Mouse (Mus musculus) stomach, embryonic 16.5 days (tissue): ENCODE measurements around the gene Galns. TPM values are rescaled to one million over a fixed set of nuclear protein-coding genes. Genes with fewer than 3 reads are reported as not detected.

Source experiments
- ATAC-seq: fragments of 200-750 bp; cut with Nextera tagmentation; 2 replicates; pipeline ENCODE4 v1.8.0; 2017; ENCODE audit warnings: moderate number of reproducible peaks, moderate TSS enrichment; ENCODE audit not compliant: insufficient read depth, low FRiP score
- H3K27ac ChIP-seq: fragments of 300-500 bp; sonication (generic); 2 replicates; pipeline ENCODE4 v1.5.1; 2014; ENCODE audit warnings: low read length
- H3K27me3 ChIP-seq: fragments of 300-500 bp; sonication (generic); 2 replicates; pipeline ENCODE4 v1.6.1; 2014; ENCODE audit warnings: low read length, control low read depth, mixed read lengths; ENCODE audit not compliant: control insufficient read depth, insufficient read depth
- H3K36me3 ChIP-seq: fragments of 300-500 bp; sonication (generic); 2 replicates; pipeline ENCODE4 v1.6.1; 2014; ENCODE audit warnings: low read length; ENCODE audit not compliant: control insufficient read depth, insufficient read depth
- H3K4me1 ChIP-seq: fragments of 300-500 bp; sonication (generic); 2 replicates; pipeline ENCODE4 v1.6.1; 2014; ENCODE audit warnings: low read length, control low read depth, mixed read lengths; ENCODE audit not compliant: control insufficient read depth, insufficient read depth
- H3K4me2 ChIP-seq: fragments of 300-500 bp; sonication (generic); 2 replicates; pipeline ENCODE4 v1.6.1; 2014; ENCODE audit warnings: low read depth, low read length, mixed read lengths
- H3K4me3 ChIP-seq: fragments of 300-500 bp; sonication (generic); replicated peaks from 2 replicates; pipeline ENCODE4 v1.5.1; 2014; ENCODE audit warnings: mild to moderate bottlenecking, low read length
- H3K9ac ChIP-seq: fragments of 300-500 bp; sonication (generic); 2 replicates; pipeline ENCODE4 v1.6.1; 2014; ENCODE audit warnings: low read length
- H3K9me3 ChIP-seq: fragments of 300-500 bp; sonication (generic); replicated peaks from 2 replicates; pipeline ENCODE4 v1.6.1; 2016; ENCODE audit warnings: low read length, control low read depth; ENCODE audit not compliant: control insufficient read depth
- WGBS: fragments of 180-500 bp; shearing (Covaris S2); extraction: QIAGEN DNeasy Blood & Tissue Kit; methylation state at CpG from one replicate; pipeline ENCODE4 v1.1.7; 2014; 5-methylcytosine and 5-hydroxymethylcytosine counted together
- polyA plus RNA-seq: library from polyadenylated mRNA; unstranded; fragments of >200 nt; fragmentation: Nextera tagmentation; extraction: Ambion mirVana; gene quantifications from 2 replicates; pipeline ENCODE4 v1.2.1, GENCODE M21; 2015

The Galns gene
- 14.7 and 14.8 TPM in 2 replicates for polyA plus RNA-seq

GRCm38 (mm10) chr8:122611295-122612133 is at the start of gene Galns, which contains the start of gene Trappc2l:
Galns (minus strand) TSS chr8:122611463.
Trappc2l (plus strand) TSS chr8:122611640.
- Histone ChIP-seq H3K36me3 (no peaks in the 10 kb centered on the region), H3K4me1 (peaks cover 20% of the 10 kb centered on the region; the same call in 1 of the 2 replicates), H3K9ac (peak within 1 kb of the TSS; percentile 83), H3K27me3 (no peaks in the 10 kb centered on the region), H3K4me3 (peak within 1 kb of the TSS; percentile 81), H3K27ac (peak within 1 kb of the TSS; percentile 89), H3K4me2 (peak within 1 kb of the TSS; percentile 85), H3K9me3 (no peaks in the 10 kb centered on the region)
- under 1% methylated on average over 57 of the region's 57 CpGs for WGBS
- peak; percentile 98 for ATAC-seq

DNA sequence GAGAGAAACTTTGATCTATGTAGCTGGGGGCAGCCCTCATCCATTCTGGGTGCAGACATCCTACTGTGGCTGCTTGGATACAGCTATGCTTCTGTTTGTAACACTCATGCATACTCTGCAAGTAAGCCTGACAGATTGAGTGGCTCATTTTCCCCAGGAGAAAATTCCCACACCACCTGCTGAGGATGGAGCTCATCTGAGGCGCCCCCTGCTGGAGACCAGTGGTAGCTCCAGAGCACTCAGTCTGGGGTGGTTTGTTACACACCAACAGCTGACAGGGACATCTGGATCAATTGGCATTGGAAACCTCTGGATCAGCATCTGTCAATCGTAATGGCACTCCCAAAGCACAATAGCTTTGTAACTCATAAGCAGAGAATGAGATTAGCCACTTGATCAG is 48.8 kb upstream of the Galns start:
- Histone ChIP-seq H3K27me3 (no peaks in the 10 kb centered on the region), H3K4me2 (no peak overlapping the region), H3K4me3 (no peak overlapping the region), H3K36me3 (no peaks in the 10 kb centered on the region), H3K27ac (no peak overlapping the region), H3K4me1 (peaks cover 36% of the 10 kb centered on the region), H3K9ac (no peak overlapping the region), H3K9me3 (no peaks in the 10 kb centered on the region)
- 72% methylated on average over 2 of the region's 2 CpGs for WGBS
- ATAC-seq = no peak

- H3K4me1 ChIP-seq = peaks cover 44% of the 10 kb centered on the region; the same call in 1 of the 2 replicates
- ATAC-seq = no peak
- no peak overlapping the region for H3K4me2 ChIP-seq
- no peak overlapping the region for H3K9ac ChIP-seq
- WGBS = 70% methylated on average over 9 of the region's 9 CpGs
- no peaks in the 10 kb centered on the region for H3K9me3 ChIP-seq
- no peak overlapping the region for H3K4me3 ChIP-seq
- H3K27me3 ChIP-seq = no peaks in the 10 kb centered on the region
- H3K27ac ChIP-seq = no peak overlapping the region
- H3K36me3 ChIP-seq = no peaks in the 10 kb centered on the region
Observed at GRCm38 (mm10) chr8:122658807-122659160, 47.5 kb upstream of the Galns start.

- H3K27me3 ChIP-seq = no peaks in the 10 kb centered on the region
- no peaks in the 10 kb centered on the region for H3K36me3 ChIP-seq
- 63% methylated on average over 10 of the region's 10 CpGs for WGBS
- H3K4me1 ChIP-seq = peaks cover 46% of the 10 kb centered on the region; the same call in 1 of the 2 replicates
- H3K9ac ChIP-seq = no peak overlapping the region
- H3K27ac ChIP-seq = no peak overlapping the region; the same call in 1 of the 2 replicates
- no peaks in the 10 kb centered on the region for H3K9me3 ChIP-seq
- no peak overlapping the region for H3K4me2 ChIP-seq
- ATAC-seq = no peak
- no peak overlapping the region for H3K4me3 ChIP-seq
Observed at GRCm38 (mm10) chr8:122658149-122658806, 47.0 kb upstream of the Galns start.

DNA sequence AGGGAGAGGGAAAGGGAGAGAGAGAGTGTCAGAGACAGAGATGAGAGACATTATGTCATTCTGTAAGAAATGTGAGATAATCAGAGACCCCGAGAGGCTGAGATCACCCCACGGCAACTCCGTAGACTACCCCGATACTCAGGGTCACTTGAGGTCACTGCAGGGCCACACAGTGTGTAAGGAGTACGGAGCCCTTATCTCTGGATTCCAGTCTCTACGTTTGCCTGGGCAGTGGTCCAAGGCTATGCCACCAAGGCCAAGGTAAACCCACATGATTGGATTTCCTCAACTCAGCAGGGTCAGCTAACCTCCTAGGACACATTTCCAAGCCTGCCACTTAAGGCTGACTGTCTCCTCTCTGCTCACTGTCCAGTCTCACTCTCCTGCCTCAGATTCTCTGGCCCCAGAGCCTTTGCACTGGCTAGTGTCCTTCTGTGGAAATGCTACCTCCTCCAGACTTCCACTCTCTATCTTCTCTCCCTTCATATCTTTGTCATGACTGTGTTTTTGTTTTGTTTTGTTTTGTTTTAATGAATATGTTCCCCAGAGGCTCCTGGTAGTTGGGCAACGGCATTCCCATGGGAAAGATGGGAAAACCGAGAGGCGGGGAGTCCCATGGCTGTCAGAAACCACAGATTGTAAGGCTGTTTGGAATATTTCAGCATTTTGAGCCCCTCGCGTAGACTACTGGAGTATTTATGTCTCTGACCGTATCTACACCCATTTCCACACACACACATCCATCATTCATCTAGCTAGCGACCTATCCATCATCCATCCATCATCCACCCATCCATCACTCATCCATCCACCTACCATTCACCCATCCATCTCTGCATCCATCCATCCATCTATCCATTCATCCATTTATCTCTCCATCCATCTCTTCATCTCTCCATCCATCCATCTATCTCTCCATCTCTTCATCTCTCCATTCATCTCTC is 45.1 kb upstream of the Galns start:
- Histone ChIP-seq H3K36me3 (no peaks in the 10 kb centered on the region), H3K27me3 (no peaks in the 10 kb centered on the region), H3K9me3 (no peaks in the 10 kb centered on the region), H3K4me3 (no peak overlapping the region), H3K27ac (no peak overlapping the region), H3K4me1 (peaks cover 41% of the 10 kb centered on the region; the same call in 1 of the 2 replicates), H3K4me2 (no peak overlapping the region), H3K9ac (no peak overlapping the region)
- WGBS = 67% methylated on average over 13 of the region's 13 CpGs
- no peak for ATAC-seq

DNA sequence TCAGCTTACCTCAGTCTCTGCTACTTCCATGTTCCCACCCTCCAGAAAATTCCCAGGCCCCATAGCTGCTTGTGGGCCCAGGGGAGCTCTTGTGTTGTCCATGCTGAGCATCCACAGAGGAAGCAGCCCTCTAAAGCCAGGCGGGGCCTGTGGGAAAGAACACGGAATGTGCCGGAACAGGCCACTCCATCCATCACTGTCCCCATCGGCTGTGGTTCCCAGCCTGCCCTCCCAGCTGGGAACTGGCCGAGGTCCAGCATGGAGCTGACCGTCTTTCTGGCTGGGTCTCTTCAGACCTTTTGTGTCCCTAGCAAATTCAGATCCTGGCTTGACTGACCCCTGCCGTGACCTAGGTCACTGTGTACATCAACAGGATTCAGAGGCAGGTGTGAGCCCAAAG is 43.5 kb upstream of the Galns start:
- Histone ChIP-seq H3K4me1 (peaks cover 36% of the 10 kb centered on the region; the same call in 1 of the 2 replicates), H3K27ac (no peak overlapping the region), H3K36me3 (no peaks in the 10 kb centered on the region), H3K27me3 (no peaks in the 10 kb centered on the region), H3K4me2 (no peak overlapping the region), H3K9me3 (no peaks in the 10 kb centered on the region), H3K9ac (peak overlapping the region; percentile 32), H3K4me3 (no peak overlapping the region)
- ATAC-seq = peak; percentile 31; the same call in 1 of the 2 replicates
- 14% methylated on average over 7 of the region's 7 CpGs for WGBS

DNA sequence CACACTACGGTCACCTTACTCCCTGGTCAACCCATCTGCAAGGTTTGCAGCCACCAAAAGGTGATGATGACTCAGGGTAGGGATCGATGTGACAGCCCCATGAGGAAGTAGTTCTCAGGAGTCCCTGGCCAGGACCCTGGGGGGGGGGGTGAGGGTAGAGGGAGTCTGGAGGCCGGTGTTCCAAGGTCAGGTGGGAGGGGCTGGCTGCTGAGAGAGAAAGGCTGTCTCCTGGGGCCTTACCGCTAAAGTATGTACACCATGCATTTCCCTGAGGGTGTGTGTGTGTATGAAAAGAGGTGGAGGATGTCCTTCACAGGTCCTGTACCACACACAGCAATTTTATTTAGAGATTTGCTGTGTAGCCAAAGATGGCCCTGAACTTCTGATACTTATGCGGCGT is 41.4 kb upstream of the Galns start:
- Histone ChIP-seq H3K9ac (no peak overlapping the region), H3K4me1 (peaks cover 30% of the 10 kb centered on the region; the same call in 1 of the 2 replicates), H3K27ac (no peak overlapping the region), H3K27me3 (no peaks in the 10 kb centered on the region), H3K36me3 (no peaks in the 10 kb centered on the region), H3K9me3 (no peaks in the 10 kb centered on the region), H3K4me2 (no peak overlapping the region), H3K4me3 (no peak overlapping the region)
- no peak for ATAC-seq
- 63% methylated on average over 6 of the region's 6 CpGs for WGBS

DNA sequence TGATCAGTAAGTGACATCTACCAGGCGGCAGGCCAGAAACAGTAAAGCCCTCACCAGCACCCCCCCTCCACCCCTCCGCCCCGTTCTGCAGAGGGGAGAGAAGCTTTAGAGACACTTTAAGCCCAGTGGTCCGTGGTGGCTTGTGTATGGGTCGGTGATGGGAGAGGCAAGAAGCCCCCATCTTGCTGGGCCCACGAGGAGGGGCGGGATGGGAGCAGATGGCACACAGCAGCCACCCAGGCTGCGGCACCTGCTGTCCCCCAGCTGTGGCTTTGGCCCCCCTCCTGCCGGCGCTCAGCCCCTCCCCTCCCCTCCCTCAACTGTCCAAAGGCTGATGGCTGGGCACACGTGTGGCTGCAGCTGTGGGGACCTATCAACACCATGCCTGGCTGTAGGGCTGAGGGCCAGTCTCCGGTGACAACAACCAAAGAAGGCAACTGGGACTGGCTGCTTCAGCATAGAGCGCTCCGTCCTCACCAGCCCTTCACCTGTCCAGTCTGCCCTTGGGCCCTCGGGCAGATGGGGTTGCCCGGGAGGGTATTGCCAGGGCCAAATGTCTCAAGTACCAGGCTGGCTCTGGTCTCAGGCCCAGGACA is 40.2 kb upstream of the Galns start:
- WGBS = 79% methylated on average over 16 of the region's 16 CpGs
- H3K4me2 ChIP-seq = no peak overlapping the region
- H3K4me1 ChIP-seq = peaks cover 30% of the 10 kb centered on the region; the same call in 1 of the 2 replicates
- H3K36me3 ChIP-seq = no peaks in the 10 kb centered on the region
- ATAC-seq = no peak
- H3K27ac ChIP-seq = no peak overlapping the region
- H3K9me3 ChIP-seq = no peaks in the 10 kb centered on the region
- no peaks in the 10 kb centered on the region for H3K27me3 ChIP-seq
- no peak overlapping the region for H3K9ac ChIP-seq
- H3K4me3 ChIP-seq = no peak overlapping the region
